Mouse (Mus musculus) retina, postnatal 7 days (tissue): ENCODE data around the gene Tekt5.

Experiments used
- DNase-seq: peaks from one replicate; pipeline ENCODE4 v3.0.0-alpha.2; 2012; ENCODE audit warnings: low read depth, low spot score

Tekt5 gene

DNA sequence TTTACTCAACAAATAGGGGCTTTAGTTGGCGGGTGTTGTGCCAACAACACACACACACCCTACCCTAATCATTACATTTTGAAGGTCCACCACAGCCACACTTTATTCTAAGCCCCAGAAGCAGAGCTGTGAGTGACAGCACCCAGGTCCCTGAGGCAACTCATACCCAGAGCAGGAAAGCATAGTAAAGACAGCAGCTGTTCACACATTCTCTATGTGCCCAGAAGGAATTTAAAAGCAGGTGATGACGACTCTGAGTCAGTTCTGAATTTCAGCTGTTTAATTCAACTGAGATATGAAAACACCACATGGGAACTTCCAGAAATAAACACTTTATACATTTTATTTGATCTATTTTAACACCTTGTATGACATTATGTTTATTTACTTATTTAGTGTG is 15.8 kb downstream of the Tekt5 start:
- no peak for DNase-seq

DNA sequence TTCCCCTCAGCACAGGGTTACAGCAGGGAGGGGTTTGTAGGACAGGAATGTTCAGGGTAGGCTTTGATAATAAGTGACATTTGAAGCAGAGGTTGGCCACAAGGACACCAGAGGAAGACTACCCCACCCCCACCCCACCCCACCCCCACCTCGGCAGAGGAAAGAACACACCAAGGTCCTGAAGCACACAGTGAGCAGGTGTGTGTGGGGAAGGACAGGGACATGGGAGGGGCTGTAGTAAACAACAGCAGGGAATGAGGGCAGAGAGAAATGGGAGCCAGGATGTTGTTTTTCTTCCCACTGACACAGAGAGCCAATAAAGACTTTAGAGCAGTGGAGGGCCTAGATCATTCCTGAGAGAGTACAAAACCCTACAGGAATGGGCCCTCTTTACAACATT is 18.0 kb downstream of the Tekt5 start:
- no peak for DNase-seq

DNA sequence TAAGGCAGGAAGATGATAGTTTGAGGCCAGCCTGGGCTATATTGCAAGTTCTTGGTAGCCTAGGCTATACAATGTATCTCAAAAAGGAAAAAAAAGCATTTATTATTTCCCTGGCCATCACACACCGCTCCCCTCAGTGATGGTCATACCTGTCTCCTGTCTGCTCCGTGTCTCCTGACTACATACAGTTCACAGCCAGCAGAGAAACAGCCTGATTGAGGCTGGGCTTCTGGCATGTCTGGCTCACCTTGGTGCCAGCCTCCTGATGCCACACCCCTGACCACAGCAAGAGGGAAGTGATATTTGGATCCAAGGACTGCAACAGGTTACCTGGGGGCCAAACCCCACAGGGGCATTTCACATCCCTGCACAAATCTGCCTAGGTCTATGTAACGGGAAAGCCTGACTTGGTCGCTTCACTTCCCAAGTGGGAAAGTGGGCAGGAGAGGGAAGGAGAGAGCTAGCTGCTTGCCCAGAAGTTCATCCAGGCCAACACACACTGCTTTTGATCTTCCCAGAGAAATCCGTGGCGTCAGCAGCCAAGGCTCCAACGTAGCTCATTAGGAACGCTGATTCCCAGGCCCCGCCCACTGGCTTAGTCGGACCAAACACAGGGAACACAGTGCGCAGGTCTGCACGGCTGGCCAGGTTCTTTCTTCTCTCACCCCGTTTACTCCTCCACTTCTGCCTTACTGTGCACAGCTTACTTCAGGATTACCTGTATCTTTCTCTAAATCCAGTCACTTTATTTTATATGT is 20.9 kb downstream of the Tekt5 start:
- DNase-seq = peak; percentile 43

DNA sequence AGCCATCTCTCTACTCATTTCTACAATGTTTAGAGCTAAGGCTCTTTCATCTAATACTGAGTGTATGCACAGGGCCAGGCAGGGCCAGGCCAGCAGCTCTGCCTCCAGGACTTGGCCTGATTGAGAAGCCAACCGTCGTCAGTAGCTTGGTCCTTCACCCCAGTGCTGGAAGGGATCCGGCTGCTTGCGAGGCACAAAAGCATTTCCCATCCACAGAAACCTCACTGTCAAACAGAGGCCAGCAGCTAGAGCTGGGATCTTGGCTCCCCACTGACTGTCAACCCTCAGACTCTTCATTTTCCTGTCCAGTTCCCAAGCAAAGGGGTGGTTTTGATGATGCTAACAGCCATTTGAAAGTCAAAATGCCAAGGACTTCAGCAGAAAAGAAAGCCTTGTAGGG is 22.9 kb downstream of the Tekt5 start:
- DNase-seq = no peak

DNA sequence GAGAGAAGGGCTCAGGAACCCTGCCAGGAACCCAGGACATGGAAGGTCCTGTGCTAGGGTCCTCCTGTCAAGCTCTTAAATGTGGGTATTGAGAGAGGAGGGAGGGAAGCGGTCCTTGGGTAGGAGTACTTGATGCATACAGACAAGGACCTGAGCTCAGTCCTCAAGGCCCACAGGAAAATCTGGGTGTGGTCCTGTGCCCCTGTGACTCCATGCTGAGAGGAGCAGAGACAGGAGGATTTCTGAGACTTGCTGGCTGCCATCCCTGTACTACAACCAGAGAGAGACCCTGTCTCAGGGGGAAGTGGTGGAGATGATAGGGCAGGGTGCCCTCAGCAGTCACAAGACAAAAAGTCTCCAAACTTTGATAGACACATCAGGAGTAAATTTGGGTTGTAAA is 25.3 kb downstream of the Tekt5 start:
- no peak for DNase-seq

DNA sequence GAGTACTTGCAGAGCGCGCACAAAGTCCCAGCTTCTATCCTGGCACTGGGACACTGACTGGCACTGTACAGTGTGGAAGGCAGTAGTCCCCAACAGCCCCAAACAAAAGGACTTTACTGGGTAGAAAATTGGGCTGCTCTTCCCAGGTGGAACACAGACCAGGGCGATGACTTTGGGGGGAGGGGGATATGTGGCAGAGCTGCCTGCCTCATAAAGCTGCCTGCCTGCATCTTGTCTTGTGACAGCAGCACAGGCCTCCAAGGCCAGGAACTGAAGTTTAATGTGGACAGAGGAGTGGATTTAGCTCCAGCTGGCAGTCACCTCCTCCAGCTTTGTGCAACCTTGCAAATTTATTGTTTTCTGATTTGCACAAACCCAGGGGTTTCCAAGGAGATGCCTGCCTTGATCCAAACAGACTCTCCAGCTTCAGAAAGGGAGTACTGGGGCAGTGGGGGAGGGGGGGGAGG is 25.8 kb downstream of the Tekt5 start:
- DNase-seq = no peak

DNA sequence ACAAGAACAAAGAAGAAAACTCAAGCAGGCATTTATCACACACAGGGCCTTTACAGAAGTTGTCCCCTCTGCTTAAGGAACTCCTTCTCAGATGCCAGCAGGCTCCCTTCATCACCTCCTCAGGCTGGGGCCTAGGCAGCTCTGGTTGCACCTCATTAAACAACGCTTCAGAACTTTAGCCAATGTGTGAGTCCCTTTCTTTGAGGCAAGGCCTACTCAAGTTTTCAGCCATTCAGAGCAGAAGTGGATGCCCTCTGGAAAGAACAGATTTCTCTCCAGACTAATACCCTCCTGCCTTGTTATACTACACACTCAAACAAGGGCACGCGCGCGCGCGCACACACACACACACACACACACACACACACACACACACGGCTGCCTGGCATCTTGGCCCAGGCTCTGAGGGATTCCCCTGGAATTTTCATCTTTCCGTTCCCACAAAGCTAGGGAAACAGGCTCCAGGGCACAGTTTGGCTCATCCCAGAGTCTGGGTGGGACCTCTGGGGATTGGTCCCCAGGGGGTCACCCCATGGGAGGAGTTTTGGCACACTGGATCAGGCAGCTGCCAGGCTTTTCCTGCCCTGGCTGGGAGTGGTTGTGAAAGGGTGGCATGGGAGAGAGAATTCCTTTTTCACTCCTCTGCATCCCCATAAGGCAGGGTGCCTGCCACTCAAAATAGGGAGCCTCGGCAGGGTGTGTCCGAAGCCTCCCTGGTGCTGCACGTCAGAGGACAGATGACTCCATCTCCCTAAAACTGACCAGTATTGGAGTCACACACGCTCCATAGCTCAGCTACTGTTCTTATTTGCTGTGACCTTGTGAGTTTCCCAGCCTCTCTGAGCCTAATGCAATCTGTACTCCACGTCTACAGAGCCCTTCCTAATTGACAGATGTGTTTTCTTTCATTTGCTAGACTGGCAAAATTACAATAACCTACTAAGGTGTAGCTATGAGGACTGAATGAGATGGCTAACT is 28.8 kb downstream of the Tekt5 start:
- peak; percentile 11 for DNase-seq

DNA sequence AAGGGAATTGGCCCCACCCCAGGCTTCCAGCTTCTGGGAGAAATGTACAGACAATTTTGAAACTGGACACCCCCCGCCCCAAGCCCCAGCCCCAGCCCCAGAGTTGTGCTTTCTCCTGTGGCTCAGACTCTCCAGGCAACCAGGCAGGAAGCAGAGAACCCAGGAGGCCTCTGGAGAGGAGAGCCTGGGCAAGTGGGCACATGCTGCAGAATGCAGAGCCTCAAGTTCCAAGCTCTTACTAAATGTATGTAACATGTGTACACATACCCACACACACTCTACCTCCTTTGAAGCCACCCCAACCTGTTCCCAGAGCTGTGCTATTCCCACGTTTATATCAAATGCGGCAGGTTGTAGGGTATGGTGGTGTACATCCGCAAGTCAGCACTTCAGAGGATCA is 29.5 kb downstream of the Tekt5 start:
- DNase-seq = no peak

DNA sequence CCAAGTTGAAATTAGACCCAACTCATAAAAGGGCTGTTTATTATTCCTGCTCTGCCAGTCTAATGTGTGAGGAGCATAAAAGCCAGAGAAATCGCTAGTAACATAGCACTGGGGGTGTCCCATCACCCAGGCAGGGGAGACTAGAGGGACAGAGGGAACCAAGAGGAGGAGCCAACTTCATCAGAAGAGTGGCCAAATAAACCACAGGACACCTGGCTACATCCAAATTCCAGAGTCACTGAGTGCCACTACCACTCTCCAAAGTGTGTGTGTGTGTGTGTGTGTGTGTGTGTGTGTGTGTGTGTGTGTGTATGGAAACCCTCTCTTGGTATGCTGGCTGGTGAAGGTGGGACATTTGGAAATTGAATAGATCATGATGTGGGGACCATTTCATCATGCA is 32.2 kb downstream of the Tekt5 start:
- no peak for DNase-seq

DNA sequence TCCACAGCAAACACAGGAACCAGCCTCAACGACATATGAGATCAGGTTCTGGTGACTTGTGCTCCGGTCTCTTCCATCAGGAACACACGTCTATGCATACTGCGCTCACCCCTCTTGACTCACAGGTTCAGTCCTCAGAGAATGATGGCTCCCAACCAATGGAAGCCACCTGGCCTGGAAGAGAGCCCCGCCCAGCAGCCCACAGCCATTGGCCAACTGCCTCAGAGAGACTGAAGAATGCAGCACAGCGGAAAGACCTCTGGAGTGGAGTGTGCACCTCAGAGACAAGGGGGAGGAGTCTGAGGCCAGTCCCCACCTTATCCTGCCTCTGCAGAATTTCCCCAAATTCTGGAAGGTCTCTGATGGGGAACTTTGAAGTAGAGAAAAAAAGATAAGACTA is 36.0 kb downstream of the Tekt5 start:
- DNase-seq = no peak

DNA sequence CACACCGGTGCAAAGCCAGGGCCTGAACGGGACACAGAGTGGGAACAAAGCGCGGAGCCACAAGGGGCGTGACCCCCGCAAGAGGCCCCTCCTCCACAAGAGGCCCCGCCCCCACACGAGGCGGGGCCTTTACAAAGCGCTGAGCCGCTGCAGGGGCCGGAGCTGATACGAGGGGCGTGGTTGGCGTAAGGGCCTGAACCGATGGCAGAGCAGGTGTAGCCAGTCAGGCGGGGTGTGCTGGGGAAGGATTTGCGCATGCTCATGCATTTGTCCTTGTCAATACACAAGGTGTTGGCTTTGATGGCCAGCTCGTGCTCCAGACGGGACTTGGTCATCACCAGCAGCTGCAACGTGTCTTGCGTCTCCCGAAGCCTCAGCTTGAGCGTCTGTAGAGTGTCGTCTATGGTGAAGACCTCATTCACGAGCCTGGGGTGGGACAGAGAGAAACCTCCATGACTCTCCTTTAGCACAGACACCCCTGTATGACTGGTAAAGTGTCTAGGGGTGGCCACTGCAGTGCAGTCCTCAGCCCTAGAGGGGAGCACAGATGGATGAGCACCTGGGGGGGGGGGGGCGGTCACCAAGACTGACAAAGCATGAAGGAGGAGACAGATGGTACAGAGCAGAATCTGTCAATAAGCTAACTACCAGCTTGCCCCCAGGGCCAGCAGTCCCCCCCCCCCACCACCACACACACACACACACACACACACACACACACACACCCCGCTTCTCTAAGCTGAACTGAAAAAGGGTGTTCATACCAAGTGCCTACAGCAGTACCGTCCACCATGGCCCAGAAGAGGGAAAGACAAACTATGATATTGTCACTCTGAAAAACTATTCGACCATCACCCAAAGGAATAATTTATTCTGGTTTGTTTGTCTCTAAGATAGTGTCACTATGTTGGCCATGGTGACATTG is 37.0 kb downstream of the Tekt5 start:
- peak; percentile 46 for DNase-seq

DNA sequence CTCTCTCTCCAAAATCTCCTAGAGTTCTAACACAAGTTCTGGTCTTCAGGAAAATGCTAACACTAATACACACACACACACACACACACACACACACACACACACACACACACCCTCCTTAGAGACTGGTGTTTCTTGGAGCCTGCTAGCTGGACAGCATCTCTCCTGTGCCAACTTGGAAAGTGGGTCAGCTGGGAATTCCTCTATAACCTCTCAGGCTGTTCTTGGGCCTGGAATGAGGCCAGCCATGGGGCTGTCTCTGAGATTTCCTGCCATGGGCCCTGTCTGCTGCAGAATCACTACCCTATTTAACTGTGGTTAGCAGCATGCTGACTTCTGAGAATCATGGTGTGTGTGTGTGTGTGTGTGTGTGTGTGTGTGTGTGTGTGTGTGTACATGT is 40.3 kb downstream of the Tekt5 start:
- DNase-seq = no peak

DNA sequence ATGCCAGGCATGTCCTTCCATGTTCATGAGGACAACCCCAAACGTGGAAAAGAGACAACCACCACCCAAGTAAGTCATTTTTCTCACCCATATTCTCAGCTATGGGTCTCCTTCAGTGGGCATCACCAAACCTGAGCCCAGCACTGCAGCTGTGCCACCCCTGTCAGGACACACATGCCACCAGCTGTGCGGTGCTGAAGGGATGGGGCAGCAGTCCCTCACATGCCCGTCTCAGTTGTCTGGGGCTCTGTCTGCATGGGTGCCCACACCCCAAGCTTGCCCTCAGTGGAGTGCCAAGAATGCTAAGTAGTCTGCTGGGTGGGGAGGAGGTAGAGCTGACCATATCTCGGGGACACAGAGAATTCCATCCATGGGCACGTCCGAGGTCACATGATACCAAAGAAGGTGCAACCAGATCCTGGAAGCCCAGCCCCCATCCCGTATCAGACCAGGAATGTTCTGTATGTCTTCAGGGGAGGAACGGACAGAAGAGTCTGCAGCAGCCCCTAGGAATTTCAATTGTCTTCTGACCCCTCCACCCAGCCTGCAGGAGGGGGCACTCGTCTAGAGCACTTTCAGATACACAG is 44.1 kb downstream of the Tekt5 start:
- DNase-seq = no peak

DNA sequence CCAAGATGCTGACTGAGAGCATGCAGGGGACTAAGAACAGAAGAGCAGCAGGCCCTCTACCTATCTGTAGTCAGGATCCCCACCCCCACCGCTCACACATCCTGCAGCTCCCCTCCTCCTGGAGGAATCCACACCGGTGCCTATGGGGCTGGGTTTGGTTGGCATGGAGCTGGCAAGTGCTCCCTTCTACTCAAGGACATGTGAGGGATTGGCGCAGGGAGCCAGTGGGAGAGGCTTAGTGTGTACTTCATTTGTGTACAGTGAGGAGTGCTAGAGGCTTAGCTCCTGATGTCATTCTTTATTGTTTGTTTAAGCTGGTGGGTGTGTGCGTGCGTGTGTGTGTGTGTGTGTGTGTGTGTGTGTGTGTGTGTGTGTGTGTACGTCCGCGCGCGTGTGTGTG is 45.4 kb downstream of the Tekt5 start:
- DNase-seq = no peak

DNA sequence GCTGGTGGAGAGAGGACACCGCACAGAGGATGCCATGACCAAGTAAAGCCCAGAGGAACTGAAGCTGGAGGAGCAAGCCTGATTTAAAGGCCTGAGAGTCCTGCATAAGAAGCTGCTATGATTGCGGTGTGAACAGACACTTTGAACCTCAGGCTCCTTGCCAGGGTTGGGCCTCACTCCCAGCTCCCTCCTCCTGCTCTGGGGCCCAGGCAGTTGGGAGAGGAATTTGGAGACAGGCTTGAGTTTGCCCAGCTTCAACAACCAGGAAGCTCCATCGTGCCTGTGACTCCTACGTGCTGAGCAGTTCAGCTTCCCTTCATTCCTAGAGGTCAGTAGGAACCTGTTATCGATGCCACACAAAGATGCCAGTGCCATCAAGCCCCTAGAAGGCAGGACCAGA is 45.9 kb downstream of the Tekt5 start:
- DNase-seq = no peak

DNA sequence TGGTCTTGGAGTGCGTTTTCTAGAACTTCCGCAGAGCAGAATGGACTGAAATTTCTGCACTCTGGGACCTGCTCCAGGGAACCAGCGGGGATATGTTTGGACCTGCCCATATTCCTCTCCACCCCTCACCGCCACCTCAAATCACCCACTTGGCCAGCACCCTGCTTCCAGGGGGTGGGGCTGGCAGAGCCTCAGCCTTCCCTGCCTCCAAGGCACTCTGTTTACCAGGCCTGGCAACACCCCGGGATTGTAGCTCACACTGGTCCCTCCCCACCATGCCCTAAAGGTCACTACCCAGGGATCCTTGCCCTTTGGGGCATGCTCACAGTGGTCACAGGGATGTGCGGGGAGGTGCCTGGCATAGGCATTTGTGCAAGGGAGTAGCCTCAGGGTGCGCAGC is 47.7 kb downstream of the Tekt5 start:
- DNase-seq = no peak

DNA sequence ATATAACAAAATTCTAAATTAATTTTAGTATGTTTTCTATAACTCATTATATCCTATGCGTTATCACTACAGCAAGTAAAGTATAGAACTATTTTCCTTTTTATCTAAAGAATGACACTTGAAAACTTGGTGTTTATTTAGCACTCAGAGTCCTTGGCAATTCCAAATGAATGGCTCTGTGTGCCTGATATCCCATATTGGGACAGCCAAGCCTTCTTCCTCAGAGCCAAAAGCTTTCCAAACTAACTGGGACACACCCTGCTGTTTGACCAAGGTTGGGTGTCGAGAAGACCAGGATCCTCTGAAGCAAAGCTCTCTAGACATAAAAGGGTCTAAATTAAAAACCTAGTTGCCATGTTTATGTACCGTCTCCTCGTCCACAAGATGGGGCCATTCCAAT is 54.2 kb downstream of the Tekt5 start:
- DNase-seq = no peak

DNA sequence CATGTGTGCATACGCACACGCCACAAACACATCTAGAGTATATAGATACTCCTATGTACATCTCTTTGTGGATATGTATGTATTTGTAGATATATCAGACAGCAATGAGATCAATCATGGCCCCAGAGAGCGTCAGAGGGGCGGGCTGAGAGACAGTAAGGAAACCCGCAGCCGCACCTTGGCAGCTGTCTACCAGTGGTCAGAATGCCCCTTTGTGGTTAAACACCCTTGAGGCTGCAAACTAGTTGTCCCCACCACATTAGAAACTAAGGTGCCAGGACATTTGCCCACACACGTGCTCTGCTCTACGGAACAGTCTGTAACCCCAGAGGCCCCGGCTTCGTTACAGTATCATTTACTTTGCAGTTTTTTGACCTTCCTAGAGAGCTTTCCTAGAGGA is 55.4 kb downstream of the Tekt5 start:
- no peak for DNase-seq

DNA sequence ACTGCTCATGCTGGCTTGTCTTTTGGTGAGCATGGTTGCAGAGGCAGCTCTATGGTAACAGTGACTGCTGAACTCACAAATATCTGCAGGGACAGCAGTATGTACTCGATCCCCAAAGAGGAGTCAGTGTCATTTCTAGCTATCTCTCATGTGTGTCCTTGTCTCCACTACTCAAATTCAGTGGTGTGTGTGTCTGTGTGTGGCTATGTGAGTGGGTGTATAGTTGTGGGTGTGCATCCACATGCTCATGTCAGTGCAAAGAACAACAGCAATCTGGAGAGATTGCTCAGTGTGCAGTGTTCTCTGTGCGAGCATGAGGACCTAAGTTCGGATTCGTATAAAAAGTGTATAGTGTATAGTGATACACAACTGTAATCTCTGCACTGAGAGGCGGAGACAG is 56.7 kb downstream of the Tekt5 start:
- DNase-seq = no peak

DNA sequence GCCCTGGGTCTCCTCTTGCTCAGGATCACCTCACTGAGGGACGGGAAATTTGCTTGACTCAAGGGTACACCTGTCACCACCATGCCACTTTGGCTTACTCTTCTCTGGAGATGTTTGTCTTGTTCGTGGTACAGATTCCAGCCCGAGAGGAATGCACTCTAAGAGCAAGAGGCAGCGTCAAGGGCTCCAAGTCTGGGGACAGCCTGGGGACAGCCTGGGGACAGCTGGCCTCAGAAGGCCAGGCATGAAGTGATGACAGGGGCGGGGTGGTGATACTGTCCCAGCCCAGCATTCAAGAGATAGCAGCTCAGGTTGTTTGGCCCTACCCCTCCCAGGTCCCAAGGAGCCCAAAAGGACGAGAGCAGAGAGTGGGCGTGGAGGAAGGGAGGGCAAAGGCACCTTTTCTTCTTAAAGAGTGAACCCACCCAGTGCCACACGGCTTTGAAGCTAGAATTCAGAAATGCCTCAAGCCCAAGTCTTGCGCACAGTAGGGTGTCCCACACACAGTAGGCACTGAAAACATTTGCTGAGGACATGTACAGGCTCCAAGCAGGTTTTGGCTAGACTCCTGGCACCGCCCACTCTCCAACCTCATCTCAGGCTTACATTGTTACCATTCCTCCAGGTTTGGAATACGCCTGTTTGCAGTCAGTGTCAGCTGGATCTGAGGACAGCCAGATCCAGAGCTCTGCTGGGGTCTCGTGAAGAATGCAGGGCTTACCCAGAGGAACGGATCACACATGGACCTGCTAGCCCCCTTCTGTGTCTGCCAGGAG is 57.7 kb downstream of the Tekt5 start:
- DNase-seq = no peak
